Mouse (Mus musculus): ENCODE measurements at regions not wholly inside any gene's neighbourhood (a gene's known extent, or its start where the extent isn't known, plus 50 kb on each side); places are given as distances from the start of the nearest gene placed in this dataset.

GRCm38 (mm10) chr11:43370025-43370424, 56.0 kb downstream of the Pttg1 start:
- DNase-seq = no peak

DNA sequence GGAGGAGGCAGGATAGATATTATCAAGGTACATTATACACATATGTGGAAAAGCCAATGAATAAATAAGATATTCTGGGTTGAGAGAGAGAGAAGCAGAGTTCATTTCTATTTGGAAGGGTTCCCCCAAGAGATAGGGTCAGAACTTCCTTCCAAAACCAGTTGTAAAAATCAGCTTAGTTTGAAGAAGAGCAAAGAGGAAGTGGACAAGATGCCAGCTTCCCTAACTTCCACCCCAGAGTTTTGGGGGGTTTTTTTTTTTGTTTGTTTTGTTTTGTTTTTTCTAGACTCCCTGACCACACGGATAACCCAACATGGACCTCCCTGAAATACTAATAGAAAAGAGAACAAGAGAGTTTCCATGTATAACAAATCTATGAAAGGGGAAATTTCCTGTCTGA, 57.7 kb downstream of the Pttg1 start:
- DNase-seq = no peak

DNA sequence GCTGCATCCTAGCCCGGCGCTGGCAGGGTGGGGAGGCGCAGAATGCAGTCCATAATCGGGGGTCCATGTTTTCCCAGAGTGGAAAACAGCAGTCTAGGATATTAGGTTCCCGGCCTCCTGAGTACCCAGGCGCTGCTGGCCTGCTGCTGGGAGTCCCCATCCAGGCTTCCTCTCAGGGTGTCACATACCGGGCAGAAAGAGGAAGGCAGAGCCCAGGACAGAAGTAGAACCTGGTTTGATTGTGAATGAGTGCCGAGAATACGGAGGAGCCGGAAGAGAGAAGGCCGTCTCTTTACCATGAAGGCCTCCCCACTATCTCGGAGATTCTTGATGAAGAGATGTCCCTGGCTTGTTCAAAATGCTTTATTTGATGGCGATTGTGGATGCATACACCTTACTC, 64.2 kb downstream of the Pttg1 start:
- no peak for DNase-seq

DNA sequence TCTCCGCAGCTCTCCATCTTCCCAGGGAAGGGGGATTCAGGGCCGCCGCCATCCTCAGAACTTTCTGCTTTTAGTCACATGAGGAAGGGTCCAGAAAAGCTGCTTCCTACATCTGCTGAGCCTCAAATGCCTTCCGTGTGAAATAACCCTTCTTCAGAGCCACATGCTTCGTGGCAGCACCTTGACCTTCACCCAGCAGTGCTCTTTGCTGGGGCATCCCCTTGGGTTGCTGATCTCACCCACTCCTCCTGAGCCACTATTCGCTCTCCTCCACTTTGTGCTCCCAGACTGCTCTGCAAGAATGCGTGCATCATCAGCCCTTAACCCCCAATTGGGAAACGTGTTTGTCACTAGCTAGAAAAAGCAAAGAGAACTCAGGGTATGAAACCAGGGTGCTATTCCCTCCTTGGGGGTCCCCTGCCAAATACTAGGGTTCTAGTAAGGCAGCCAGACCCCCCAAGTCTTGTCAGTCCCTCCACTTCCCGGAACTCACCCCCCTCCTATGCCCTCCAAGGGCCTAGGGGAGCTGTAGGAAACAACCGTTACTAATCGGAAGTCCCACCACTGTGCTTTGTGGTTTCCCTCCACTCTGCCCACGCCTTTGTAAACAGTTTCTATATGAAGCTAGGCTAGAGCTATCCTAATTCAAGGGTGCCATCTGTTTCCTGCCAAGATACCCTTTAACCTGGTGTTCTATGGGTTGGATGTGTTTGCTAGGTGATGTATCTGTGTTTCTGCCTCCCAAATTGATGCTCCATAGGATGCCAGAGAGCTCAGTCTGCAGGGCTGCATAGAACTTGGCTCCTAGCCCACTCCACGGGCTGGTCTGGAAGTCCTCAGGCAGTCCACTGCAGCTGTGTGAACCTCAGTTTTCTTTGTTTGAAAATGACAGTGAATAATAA, 67.4 kb downstream of the Pttg1 start:
- DNase-seq = peak; percentile 17 to 44

DNA sequence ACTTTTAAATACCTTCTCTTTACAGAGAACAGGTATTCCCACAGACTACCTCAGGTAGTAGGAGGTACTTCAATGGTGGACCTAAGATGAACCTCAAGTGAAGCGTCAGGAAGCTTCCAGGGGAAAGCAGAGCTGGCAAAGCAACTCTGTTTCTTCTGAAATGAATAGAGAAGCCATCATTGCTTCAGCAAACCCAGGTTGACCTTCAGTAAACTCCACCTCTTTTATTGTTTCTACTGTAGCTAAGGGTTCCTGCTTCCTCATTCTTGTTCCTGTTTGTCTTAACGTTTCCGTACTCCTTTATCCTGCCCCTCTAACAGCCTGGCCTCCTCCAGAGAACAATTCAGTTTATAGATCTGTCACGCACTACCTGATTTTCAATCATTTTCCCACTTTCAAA, 72.4 kb downstream of the Pttg1 start:
- no peak for DNase-seq

GRCm38 (mm10) chr11:43353030-43353429, 73.0 kb downstream of the Pttg1 start:
- DNase-seq = no peak

DNA sequence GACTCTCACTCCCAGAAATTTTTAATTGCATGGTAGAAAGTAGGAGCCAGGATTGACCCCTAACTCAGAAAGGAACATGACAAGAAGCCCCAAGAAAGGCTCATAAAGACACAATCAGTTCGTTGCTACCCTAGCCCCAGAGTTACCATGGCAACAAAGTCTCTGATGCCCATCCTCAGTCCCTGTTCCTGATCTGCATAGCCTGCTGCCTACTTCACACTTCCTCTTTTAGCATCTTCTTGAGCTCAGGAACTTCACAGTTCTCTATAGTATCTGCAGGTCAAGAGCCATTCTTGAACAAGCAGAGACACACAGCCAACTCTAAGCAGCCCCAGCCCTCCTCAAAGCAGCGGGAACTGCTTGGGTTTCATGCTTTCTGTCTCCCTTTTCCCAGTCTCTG, 74.2 kb downstream of the Pttg1 start:
- no peak for DNase-seq

DNA sequence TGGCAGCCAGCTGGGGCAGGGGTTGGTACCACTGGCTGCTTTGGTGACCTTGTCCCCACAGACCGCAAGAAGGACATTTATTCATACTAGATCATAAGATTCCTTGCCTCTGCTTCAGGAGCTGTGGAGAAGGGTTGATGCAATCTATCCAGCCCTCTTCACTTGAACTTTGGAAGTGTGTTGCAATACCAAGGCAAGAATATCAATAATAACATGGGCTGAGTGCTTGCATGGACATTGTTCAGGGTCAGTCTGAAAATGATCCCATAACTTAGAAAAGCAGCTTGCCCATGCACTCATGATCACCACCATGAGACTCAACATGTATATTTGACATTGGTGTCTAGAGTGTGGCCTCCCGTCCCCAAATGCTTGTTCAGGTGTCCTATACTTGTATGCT, 74.7 kb downstream of the Pttg1 start:
- no peak for DNase-seq

DNA sequence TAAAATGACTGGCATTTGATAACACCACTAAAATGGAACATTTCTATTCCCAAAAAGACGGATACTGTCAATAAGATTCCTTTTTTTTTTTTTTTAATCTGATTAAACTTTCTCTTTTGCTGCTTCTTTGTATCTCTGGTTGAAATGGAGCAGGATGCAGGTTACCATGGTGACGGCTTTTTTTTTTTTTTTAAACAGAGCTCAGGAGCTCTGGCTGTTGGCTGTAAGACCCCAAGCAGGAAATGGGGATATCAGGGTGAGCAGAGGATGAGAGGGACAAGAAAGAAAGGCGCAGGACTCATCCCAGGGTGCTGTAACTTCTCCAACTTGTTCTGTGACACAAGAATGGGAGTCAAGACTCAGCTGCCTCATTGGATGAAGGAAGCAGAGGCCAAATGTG, 75.8 kb downstream of the Pttg1 start:
- no peak for DNase-seq

- DNase-seq = no peak
Observed at GRCm38 (mm10) chr11:43349564-43349963, 76.5 kb downstream of the Pttg1 start.

DNA sequence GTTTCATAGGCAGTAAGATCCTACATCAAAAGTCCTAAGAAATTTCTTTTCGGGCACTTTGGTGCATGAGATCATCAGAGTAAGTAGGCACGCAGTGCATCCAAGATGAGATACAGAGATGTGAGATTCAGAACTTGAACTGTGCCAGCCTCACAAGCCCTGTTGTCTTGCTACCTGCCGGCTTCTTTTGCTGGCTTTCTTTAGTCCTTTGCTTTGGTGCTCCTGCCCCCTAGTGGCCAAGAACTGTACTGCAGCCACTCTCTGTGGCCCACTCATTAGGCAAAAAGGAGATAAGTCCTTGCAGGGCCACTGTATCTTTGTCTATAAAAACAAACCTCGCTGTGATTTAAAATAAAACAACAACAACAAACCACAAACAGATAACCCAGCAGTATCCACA, 77.5 kb downstream of the Pttg1 start:
- peak; percentile 28 to 40 for DNase-seq

GRCm38 (mm10) chr11:43346489-43346888, 79.6 kb downstream of the Pttg1 start:
- no peak for DNase-seq

DNA sequence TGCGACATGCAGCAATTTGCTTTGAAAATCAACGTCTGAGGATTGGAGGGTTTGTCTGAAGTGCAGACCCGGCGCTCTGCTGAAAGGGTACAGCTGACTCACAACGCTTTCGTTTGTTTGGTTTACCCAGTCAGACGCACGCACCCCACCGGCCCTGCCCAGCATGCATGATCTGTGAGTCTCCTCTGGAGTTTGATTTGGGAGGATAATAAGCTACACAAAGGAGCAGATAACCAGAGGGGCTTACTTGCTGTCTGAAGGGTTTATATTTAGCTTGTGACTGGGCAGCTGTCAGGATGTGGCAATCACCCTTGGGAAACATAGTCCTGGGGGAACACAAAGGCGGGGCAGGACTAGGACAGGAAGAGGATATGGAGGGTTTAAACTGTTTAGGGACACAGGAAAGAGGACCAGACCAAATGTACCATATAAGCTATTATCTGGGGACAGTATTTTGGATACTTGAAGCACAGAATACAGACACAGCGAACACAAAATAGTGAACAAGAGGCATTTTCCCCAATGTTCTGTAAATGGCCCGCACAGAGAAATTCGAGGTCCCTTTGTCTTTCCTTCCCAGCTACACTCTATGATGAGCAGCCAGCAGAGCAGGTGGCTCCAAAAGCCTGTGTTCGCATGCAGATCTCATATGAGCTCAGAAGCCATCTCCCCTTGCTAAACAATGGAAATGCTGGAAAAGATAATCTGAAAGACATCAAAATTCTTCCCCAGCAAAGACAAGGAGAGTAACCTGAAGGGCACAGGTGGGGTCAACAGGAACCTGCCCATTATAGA, 81.1 kb downstream of the Pttg1 start:
- DNase-seq = no peak

GRCm38 (mm10) chr11:43343574-43343973, 82.5 kb downstream of the Pttg1 start:
- no peak for DNase-seq

GRCm38 (mm10) chr11:43338377-43338993, 87.6 kb downstream of the Pttg1 start:
- DNase-seq = no peak

DNA sequence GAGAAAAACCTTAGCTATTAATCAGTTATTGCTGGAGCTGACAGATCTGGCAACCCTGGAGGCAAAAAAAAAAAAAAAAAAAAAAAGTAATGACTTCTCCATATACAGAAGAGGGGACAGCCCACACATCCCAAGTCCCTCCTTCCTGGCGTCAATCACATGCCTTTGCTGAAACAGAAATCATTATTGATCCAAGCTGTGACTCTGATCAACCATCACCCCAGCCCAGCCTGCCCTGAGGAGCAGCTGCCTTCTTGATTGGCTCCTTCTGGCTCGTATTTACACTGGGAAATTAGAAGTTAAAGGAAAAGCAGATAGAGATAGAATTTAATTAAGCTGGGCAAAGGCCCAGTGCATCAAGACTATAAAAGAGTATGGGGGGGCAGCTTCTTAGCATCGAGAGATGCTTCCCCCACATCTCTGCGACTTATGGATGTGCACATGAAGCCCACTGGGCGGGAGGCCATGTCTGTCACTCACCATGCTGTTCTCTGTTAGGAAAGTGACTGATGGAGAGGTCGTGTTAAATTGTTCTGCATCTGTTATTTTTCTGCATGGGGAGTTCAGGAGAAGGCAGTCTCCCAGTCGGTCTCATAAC, 90.3 kb downstream of the Pttg1 start:
- no peak for DNase-seq

DNA sequence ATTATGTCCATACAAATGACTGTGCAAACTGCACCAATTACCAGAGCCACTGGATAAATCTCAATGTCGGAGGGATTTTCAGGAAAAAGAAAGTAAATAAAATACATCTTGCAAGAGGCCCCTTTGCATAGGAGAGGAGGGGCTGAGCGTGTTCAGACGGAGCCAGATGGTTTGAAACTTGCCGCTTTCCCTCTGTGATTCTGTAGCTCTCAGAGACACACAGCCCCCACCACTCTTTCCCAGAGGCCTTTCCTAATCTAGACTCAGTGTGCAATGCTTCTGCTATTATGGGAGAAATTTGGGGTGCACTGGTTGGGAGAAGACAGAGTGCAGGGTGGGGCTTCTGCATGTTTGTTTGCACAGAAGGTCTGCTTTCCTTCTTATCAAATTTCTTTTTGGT, 92.5 kb downstream of the Pttg1 start:
- DNase-seq = no peak

DNA sequence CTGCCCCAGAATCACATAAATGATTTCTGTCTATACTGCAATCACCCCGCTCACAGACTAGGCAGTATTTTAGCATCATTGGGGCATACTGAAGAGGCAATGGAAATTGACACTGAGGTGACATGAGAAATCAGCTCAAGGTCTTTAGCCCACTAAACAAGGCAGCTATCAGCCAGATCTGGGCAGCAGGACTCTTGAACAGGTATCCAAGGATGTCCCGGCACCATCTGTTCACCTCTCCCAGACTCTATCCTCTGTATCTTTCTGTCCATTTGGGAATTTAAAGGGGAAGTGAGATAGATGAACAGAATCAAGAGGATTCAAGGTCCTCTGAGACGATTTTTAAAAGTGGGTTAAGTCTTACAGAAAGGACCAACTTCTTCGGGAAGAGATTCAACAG, 112.1 kb downstream of the Pttg1 start:
- DNase-seq = no peak

Measured in thymus, adult 18-20 months (tissue).